Mouse (Mus musculus) midbrain, embryonic 16.5 days (tissue): Measurements from ENCODE around the gene Dpf1. TPM values are rescaled to one million over a fixed set of nuclear protein-coding genes. Genes with fewer than 3 reads are reported as not detected.
A peak's percentile ranks its signal among the peaks of the same experiment; 100 is the strongest.

Experiments used
- ATAC-seq: fragments of 200-750 bp; cut with Nextera tagmentation; 2 replicates; pipeline ENCODE4 v1.8.0; 2017; ENCODE audit warnings: moderate TSS enrichment
- H3K27ac ChIP-seq: fragments of 300-500 bp; sonication (generic); 2 replicates; pipeline ENCODE4 v1.5.1; 2014; ENCODE audit warnings: mild to moderate bottlenecking, low read length, mixed read lengths
- H3K27me3 ChIP-seq: fragments of 300-500 bp; sonication (generic); 2 replicates; pipeline ENCODE4 v1.6.1; 2014; ENCODE audit warnings: low read depth, low read length, mixed read lengths; ENCODE audit not compliant: control insufficient read depth, insufficient read depth
- H3K36me3 ChIP-seq: fragments of 300-500 bp; sonication (generic); 2 replicates; pipeline ENCODE4 v1.6.1; 2014; ENCODE audit warnings: mild to moderate bottlenecking, low read length, moderate library complexity, mixed read lengths; ENCODE audit not compliant: control insufficient read depth, insufficient read depth
- H3K4me1 ChIP-seq: fragments of 300-500 bp; sonication (generic); 2 replicates; pipeline ENCODE4 v1.6.1; 2014; ENCODE audit warnings: mild to moderate bottlenecking, low read length, mixed read lengths; ENCODE audit not compliant: control insufficient read depth, insufficient read depth
- H3K4me2 ChIP-seq: fragments of 300-500 bp; sonication (generic); 2 replicates; pipeline ENCODE4 v1.6.1; 2014; ENCODE audit warnings: mild to moderate bottlenecking, low read length, mixed read lengths
- H3K4me3 ChIP-seq: fragments of 300-500 bp; sonication (generic); 2 replicates; pipeline ENCODE4 v1.5.1; 2014; ENCODE audit warnings: low read depth, mild to moderate bottlenecking, low read length, moderate library complexity, mixed read lengths
- H3K9ac ChIP-seq: fragments of 300-500 bp; sonication (generic); 2 replicates; pipeline ENCODE4 v1.6.1; 2014; ENCODE audit warnings: low read depth, low read length, mixed read lengths
- H3K9me3 ChIP-seq: fragments of 300-500 bp; sonication (generic); replicated peaks from 2 replicates; pipeline ENCODE4 v1.6.1; 2014; ENCODE audit warnings: mild to moderate bottlenecking, low read length, mixed read lengths; ENCODE audit not compliant: control insufficient read depth, poor library complexity, severe bottlenecking
- WGBS: fragments of 180-500 bp; shearing (Covaris S2); extraction: QIAGEN DNeasy Blood & Tissue Kit; methylation state at CpG from one replicate; pipeline ENCODE4 v1.1.7; 2014; 5-methylcytosine and 5-hydroxymethylcytosine counted together
- polyA plus RNA-seq: library from polyadenylated mRNA; unstranded; fragments of >200 nt; fragmentation: Nextera tagmentation; extraction: Ambion mirVana; gene quantifications from 2 replicates; pipeline ENCODE4 v1.2.1, GENCODE M21; 2015

The Dpf1 gene
- polyA plus RNA-seq, 1 experiment from 2014 or later, result 223 TPM

- Histone ChIP-seq H3K9me3 (no peaks in the 10 kb centered on the region), H3K27me3 (no peaks in the 10 kb centered on the region), H3K9ac (no peak overlapping the region), H3K27ac (no peak overlapping the region), H3K4me1 (no peaks in the 10 kb centered on the region), H3K36me3 (no peaks in the 10 kb centered on the region), H3K4me2 (no peak overlapping the region), H3K4me3 (no peak overlapping the region)
- 78% methylated on average over 8 of the region's 8 CpGs for WGBS
- no peak for ATAC-seq
Observed at GRCm38 (mm10) chr7:29271687-29272465, 31.9 kb upstream of the Dpf1 start.

- H3K4me3 ChIP-seq, result no peak overlapping the region
- no peaks in the 10 kb centered on the region for H3K9me3 ChIP-seq
- H3K4me1 ChIP-seq, result peaks cover 6% of the 10 kb centered on the region; the same call in 1 of the 2 replicates
- no peak overlapping the region for H3K9ac ChIP-seq
- no peak overlapping the region for H3K4me2 ChIP-seq
- 83% methylated on average over 5 of the region's 5 CpGs for WGBS
- no peaks in the 10 kb centered on the region for H3K27me3 ChIP-seq
- no peaks in the 10 kb centered on the region for H3K36me3 ChIP-seq
- no peak overlapping the region for H3K27ac ChIP-seq
- no peak for ATAC-seq
Observed at GRCm38 (mm10) chr7:29276715-29277114, 27.0 kb upstream of the Dpf1 start.

- H3K36me3 ChIP-seq, result no peaks in the 10 kb centered on the region
- no peak overlapping the region for H3K9ac ChIP-seq
- ATAC-seq, result no peak
- H3K9me3 ChIP-seq, result no peaks in the 10 kb centered on the region
- H3K27me3 ChIP-seq, result peaks cover 5% of the 10 kb centered on the region
- no peak overlapping the region for H3K4me2 ChIP-seq
- no peak overlapping the region for H3K4me3 ChIP-seq
- peaks cover 11% of the 10 kb centered on the region; the same call in 1 of the 2 replicates for H3K4me1 ChIP-seq
- H3K27ac ChIP-seq, result no peak overlapping the region
- WGBS, result 91% methylated on average over 4 of the region's 4 CpGs
Observed at GRCm38 (mm10) chr7:29277510-29277909, 26.2 kb upstream of the Dpf1 start.

GRCm38 (mm10) chr7:29279261-29279660 is 24.5 kb upstream of the Dpf1 start:
- H3K4me2 ChIP-seq, result no peak overlapping the region
- no peak overlapping the region for H3K9ac ChIP-seq
- peaks cover 11% of the 10 kb centered on the region; the same call in 1 of the 2 replicates for H3K4me1 ChIP-seq
- peaks cover 9% of the 10 kb centered on the region for H3K27me3 ChIP-seq
- H3K4me3 ChIP-seq, result no peak overlapping the region
- H3K27ac ChIP-seq, result no peak overlapping the region
- H3K9me3 ChIP-seq, result no peaks in the 10 kb centered on the region
- no peaks in the 10 kb centered on the region for H3K36me3 ChIP-seq
- no peak for ATAC-seq

- Histone ChIP-seq H3K4me2 (no peak overlapping the region), H3K27me3 (peaks cover 9% of the 10 kb centered on the region), H3K9me3 (no peaks in the 10 kb centered on the region), H3K27ac (no peak overlapping the region), H3K4me1 (peaks cover 11% of the 10 kb centered on the region; the same call in 1 of the 2 replicates), H3K4me3 (no peak overlapping the region), H3K9ac (no peak overlapping the region), H3K36me3 (no peaks in the 10 kb centered on the region)
- ATAC-seq, result no peak
- 95% methylated on average over 8 of the region's 8 CpGs for WGBS
Observed at GRCm38 (mm10) chr7:29279924-29280323, 23.8 kb upstream of the Dpf1 start.

- H3K9ac ChIP-seq, result peak overlapping the region; percentile 82
- peak overlapping the region; percentile 96 for H3K4me2 ChIP-seq
- peaks cover 9% of the 10 kb centered on the region for H3K27me3 ChIP-seq
- no peak overlapping the region for H3K27ac ChIP-seq
- H3K36me3 ChIP-seq, result no peaks in the 10 kb centered on the region
- ATAC-seq, result 0 out of 2 replicates have a peak, but pooled peaks have one; percentile 7
- WGBS, result 16% methylated on average over 13 of the region's 13 CpGs
- peak overlapping the region; percentile 70 for H3K4me3 ChIP-seq
- H3K9me3 ChIP-seq, result no peaks in the 10 kb centered on the region
- H3K4me1 ChIP-seq, result peaks cover 11% of the 10 kb centered on the region; the same call in 1 of the 2 replicates
Observed at GRCm38 (mm10) chr7:29280801-29281200, 22.9 kb upstream of the Dpf1 start.

GRCm38 (mm10) chr7:29281201-29282073 is 22.3 kb upstream of the Dpf1 start, which contains the start of gene Spint2:
TSS of gene Spint2 (minus strand) at chr7:29281912.
- peaks cover 11% of the 10 kb centered on the region; the same call in 1 of the 2 replicates for H3K4me1 ChIP-seq
- no peaks in the 10 kb centered on the region for H3K9me3 ChIP-seq
- peak within 1 kb of the TSS; percentile 23; the same call in 1 of the 2 replicates for H3K27ac ChIP-seq
- under 1% methylated on average over 71 of the region's 80 CpGs for WGBS
- peak within 1 kb of the TSS; percentile 82 for H3K9ac ChIP-seq
- ATAC-seq, result peak; percentile 86
- peak within 1 kb of the TSS; percentile 96 for H3K4me2 ChIP-seq
- peak within 1 kb of the TSS; percentile 70 for H3K4me3 ChIP-seq
- H3K36me3 ChIP-seq, result no peaks in the 10 kb centered on the region
- peaks cover 9% of the 10 kb centered on the region for H3K27me3 ChIP-seq

GRCm38 (mm10) chr7:29282074-29282554 is 21.6 kb upstream of the Dpf1 start:
- Histone ChIP-seq H3K4me1 (peaks cover 11% of the 10 kb centered on the region; the same call in 1 of the 2 replicates), H3K9me3 (no peaks in the 10 kb centered on the region), H3K27ac (no peak overlapping the region), H3K27me3 (peaks cover 9% of the 10 kb centered on the region), H3K36me3 (no peaks in the 10 kb centered on the region), H3K9ac (peak overlapping the region; percentile 82), H3K4me3 (peak overlapping the region; percentile 70), H3K4me2 (peak overlapping the region; percentile 96)
- WGBS, result 12% methylated on average over 21 of the region's 21 CpGs
- ATAC-seq, result 0 out of 2 replicates have a peak, but pooled peaks have one; percentile 1
